Mouse (Mus musculus) stomach, adult 2 months (tissue): Measurements from ENCODE around the gene Vps50. TPM values are rescaled to one million over a fixed set of nuclear protein-coding genes. Genes with fewer than 3 reads are reported as not detected.

ENCODE experiments used
- polyA plus RNA-seq: library from polyadenylated mRNA; depleted of rRNA; stranded (reverse); fragments of >200 nt; gene quantifications from 2 replicates; pipeline ENCODE4 v1.2.3, GENCODE M21; 2012; rRNA removed

Vps50 gene
- polyA plus RNA-seq: 0.24 and 0.54 TPM in 2 replicates

GRCm38 (mm10) chr6:3498162-3498848, at the start of gene Vps50, which contains the start of gene Hepacam2:
Gene Vps50 (plus strand): TSS chr6:3498382.
Gene Hepacam2 (minus strand): TSS chr6:3498298.

Other genes with a start within 250 kb of the Vps50 start
- gene Samd9l, start 98.8 kb upstream of the Vps50 start, polyA plus RNA-seq: 0.08 and 0.35 TPM in 2 replicates
- gene Hepacam2, start 84 bp upstream of the Vps50 start, polyA plus RNA-seq: 0.37 and 0.78 TPM in 2 replicates